Mouse (Mus musculus): ENCODE data around the gene Mgp.

Mgp gene

DNA sequence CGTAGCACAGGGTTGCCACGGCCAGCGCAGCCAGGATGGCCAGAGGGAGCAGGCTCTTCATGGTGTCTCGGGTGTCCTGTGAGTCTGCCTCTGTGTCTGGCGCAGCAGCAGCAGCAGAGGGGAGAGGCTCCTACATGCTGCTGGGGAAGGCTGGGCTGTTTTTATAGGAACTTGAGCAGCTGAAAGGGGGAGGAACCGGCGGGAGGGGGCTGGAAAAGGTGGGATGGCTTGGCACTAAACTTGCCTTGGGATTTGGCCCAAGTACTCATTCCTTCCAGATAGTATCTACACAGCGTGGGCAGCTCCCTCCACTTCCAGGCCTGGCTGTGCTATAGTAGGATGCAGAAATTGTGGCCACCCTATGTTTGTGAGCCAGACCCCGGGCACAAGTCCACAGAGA lies at the start of gene Mgp:
TSS of gene Mgp (minus strand) at position 154 of the 400 bp plus-strand sequence.
- DNase-seq (ENCODE audit: low spot score in 2 of 2), result no peak

DNA sequence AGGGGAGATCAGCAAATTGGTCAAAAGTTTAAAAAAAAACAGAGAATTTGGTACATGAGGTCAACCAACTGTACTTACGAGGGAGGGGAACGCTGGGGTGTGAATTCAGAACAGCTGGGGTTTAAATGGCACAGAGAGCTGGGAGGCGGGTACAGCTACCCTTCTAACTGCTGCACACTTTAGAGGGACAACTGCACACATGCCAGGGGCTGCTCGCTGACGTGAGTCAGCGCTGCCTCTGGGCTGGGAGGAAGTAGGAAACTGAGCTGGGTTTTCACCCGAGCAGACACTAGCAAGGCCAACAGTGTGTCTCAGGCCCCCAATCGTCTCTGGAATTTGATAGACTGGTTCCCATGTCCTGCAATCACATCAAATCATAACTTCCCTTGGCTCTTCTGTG lies 49.4 kb upstream of the Mgp start:
- DNase-seq (ENCODE audit: low spot score in 2 of 2), result no peak

DNA sequence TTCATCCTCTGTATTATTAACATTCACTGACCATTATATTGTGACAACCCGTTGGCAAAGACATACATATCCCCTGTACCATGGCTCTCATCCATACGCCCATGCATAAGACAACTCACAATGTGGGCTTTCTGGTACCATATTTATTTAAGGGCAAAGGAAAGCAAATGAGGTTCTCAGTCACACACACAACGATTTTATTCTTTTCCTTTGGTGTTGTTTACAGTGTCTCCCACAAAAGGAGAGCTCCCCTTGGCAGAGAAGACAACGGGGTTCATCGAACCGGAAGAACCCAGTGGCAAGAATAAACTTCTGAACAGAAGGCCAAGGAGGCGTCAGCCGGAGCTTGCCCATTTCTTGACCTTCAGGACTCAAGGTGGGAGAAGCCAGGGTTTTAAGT lies 47.9 kb upstream of the Mgp start, which contains the start of gene Pde6h:
TSS of gene Pde6h (plus strand) at position 301 of the 400 bp plus-strand sequence.
- DNase-seq (ENCODE audit: low spot score in 2 of 2), result no peak

DNA sequence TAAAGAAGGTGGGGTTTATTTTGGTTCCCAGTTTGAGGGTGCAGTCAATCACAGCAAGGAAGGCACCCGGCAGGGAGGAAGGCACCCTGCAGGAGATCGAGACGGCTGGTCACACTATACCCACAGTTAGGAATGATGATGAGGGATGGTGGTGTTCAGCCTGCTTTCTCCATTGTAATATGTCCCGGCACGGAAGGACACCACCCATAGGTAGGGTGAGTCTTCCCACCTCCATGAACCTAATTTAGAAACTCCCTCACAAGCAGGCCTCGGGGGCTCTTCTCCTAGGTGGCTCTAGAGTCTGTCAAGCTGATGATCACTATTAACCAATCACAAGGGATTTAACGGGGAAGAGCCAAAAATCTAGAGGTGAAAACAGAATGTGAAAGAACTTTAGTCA lies 47.2 kb upstream of the Mgp start:
- no peak for DNase-seq (ENCODE audit: low spot score in 2 of 2)

DNA sequence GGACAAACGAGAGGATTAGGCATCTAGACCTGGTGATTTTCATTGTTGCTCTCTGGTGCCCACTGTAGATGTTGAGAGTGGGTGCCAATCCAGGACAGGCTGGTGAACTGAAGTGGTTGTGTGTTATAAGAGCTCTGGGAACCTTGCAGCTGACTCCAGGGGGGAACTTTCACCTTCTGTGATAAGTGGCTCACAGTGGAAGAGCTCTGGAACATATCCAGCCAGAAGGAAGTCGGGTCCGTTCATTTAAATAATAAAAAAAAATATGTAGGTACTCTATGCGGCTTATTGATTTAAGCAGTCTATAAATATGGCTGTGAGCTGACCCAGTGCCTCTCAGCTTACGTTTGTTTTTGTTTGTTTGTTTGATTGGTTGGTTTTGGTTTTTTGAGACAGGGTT lies 46.5 kb upstream of the Mgp start, which contains the start of gene Erp27:
TSS of gene Erp27 (minus strand) at position 101 of the 400 bp plus-strand sequence.
- no peak for DNase-seq (ENCODE audit: low spot score in 2 of 2)

DNA sequence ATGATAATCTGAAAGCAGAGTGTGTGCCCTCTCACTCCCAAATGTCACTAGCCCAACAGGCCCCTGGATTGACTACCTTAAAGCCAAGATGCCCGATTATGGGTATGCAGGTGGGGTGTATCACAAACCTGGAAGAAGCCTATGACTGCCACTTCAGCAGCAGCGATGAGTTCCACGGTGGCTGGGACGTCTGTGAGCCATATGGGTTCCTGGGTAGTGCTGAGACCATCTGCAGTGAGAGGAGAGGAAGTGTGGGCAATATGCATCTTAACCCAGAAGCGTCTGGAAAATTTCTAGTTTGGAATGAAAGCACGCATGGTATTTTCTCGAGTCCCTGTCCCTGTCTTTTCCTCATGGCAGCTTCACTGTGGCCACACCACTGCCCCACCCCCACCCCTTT lies 46.0 kb upstream of the Mgp start:
- DNase-seq (ENCODE audit: low spot score in 2 of 2), result no peak

DNA sequence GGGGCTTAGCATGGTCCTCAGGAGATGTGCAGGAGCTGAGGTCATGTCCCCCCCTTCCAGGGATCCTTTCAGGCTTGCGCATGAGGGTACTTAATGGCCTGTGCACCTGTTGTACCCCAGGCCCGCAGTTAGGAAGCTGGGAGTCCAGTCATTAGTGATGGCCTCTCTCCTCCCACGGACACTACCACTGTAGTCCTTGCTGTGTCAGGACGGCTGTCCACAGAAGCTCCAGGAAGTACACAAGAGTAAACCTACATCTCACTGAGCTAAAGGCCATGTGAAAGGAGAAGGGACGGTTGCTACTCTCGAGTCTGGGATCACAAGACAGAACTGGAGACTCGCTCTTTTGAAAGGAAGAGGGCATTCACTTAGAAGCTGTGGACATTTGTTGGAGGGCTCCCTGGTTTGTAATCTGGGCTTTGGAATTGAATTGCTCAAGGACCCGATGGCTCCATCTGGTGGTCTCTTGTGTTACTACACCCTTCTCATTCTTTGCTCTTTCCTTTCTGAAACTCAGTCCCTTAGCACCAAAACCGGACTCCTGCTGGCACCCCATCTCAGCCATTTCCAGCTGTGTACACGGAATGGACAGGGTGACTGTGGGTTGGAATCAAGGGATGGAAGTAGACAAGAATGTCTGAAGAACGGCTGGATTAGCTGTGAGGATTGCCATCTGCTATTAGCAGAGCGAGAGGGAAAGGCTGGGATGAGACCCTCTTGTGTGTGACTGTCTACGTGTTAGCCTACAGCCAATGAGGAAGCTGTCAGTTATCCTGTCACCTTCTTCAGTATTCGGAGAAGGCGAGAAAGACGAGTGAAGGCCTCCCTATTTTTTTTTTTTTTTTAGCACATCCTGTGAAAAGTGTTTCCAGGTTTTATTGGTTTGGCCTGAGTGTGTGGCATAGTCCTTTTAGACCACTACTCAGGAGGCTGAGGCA lies 45.0 kb upstream of the Mgp start:
- DNase-seq (ENCODE audit: low spot score in 2 of 2), result peak; percentile 62 to 81

DNA sequence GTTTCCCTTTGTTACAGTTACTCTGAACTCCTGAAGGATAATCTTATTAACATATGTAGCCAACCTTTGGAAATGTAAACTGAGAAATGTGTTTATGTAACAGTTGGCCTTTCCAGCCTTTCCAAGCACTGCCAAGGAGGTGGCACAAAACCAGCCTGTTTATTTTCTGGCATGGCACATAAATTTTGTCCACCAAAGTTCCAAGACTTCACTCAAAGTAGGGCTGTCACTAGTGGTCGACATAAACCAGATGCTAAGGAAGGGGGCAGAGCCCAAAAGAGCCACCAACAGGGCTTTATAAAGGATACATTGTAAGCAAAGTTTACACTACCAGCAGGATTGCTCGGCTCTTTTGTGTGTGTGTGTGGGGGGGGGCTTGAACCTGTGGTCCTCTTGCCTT lies 42.3 kb upstream of the Mgp start:
- no peak for DNase-seq (ENCODE audit: low spot score in 2 of 2)

DNA sequence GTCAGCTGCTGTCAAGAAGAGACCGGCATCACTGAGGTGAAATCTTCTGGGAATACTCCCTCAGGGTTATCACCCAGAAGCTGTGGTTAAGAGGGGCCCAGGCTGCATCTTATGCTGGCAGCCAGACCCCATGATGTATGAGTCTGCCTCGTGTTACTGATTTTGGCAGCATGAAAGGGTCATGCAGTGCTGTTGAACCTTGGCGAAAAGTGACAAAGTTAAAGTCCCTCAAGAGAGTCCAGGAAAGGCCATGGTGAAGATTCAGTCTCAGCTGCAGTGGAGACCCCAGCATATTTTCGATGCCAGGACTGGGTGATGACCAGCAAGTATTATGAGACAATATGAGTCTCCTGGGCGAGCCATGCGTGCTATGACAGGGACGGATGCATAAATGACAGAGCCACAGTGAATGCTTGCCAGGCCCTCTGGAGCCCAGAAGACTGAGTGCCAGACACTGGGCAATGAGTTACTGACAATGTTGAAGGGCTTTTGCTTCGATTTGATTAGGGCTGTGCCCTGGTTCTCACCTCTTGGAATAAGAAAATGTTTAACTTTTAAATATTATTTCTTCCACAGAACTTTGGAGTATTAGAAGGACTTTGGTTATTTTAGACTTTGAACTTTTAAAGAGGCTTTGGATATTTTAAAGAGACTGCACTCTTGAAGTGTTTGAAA lies 40.2 kb upstream of the Mgp start:
- no peak for DNase-seq (ENCODE audit: low spot score in 2 of 2)

DNA sequence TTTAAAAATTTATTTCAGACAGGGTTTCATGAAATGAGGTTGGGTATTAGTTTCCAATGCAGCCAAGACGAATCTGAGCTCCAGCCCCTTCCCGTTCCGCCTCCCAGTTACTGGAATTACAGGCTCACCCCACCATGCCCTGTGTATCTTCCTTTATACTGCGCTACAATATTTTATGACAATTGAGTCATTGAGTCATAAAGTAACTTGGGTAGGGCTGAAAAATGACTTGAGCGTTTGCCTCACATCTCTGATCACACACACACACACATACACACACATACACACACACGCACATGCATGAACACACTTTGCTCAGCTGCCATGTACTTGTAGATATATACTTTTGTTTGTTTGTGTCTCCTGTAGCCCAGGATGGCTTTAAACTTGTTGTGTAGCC lies 38.6 kb upstream of the Mgp start:
- no peak for DNase-seq (ENCODE audit: low spot score in 2 of 2)

DNA sequence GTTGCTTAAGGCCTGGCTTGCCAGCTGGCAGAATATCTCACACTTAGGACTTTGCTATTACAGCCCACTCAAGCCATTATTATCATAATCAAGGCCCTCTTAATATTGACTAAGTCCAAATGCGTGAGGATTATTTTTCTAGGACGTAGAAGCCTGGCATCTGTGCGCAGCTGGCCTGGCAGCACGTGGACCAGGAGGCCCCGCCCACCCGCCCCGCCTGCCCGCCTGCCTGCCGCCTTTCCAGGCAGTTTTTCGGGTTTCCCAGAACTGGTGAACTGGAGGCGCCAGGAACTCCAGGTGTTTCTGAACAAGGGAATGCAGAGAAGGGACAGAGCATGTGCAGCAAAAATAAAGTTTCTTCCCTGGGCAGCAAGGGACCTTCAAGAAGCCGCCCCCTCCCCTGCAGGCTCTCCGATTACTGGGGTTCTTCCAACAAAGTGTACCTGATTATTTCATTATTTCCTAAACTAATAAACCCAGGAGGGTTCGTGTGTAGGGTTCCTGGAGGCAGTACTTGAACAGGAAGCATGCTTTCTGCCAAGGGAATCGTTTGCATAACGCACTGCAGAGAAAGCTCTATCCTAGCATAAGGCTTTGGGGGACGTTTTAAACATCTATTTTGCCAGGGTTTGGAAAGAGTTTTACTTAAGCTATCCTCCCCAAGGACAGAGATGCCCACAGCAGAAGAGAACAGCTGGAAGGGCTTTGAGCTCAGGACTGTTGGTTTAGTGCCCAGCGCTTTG lies 37.9 kb upstream of the Mgp start:
- no peak for DNase-seq (ENCODE audit: low spot score in 2 of 2)

DNA sequence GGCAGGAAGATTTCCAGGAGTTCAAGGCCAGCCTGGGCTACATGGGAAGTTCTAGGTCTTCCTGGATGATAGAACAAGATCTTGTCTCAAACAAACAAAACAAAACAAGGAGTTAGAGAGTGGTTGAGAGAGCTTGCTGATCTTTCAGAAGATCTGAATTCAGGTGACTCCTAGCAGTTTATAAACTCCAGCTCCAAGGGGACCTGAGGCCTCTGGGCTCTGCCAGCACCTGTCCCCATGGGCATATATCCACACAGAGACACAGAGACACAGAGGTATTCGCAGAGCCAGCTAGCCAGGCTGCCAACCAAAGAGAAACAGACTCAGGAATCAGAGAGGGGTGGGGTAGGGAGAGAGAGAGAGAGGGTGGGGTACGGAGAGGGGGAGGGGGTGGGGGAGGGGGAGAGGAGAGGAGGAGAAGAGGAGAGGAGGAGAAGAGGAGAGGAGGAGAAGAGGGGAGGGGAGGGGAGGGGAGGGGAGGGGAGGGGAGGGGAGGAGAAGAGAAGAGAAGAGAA lies 37.2 kb upstream of the Mgp start:
- no peak for DNase-seq (ENCODE audit: low spot score in 2 of 2)

DNA sequence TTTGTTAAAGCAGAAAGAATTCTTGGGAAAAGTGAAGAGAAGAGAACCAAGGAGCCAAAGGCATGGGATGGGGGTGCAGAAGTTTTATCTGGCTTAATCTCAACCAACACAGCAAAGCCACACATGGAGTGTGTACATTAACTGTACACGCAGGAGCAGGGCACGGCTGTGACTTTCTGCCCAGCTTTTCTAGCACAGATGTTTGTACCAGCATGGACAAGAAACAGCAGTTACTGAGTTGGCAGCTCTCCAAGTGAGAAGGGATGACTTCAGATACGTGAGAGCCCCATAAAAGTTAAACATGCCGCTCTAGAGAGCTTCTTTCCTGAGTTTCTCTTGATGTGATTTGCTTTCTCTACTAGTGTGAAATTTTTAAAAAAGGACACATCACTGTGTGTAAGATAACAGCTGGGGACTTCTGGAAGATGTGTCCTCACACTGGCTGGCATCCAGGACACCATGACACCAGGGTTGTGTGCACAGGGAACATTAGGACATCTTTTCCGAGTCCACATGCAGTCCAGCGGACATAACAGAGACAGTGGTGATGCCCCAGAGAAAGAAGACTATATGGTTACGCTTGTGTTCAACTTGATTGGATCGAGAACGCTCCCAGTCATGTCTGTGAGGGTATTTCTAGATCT lies 34.7 kb upstream of the Mgp start:
- no peak for DNase-seq (ENCODE audit: low spot score in 2 of 2)

DNA sequence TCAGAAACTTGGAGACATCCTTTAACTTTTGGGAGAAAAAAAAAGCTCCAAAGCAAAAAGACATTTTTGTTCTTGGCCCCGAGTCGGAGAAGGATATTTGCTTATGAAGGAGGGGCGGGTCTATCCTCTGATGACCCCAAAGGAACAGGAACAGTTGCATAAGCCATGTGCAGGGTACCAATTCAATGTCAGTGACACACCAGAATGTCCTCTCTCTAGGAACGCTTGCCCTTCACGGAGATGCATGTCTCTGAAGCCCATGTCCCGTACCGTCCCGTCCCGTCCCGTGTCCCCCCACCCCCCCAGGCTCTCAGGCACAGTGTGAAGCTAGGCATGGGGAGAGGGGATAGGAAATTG lies 31.3 kb upstream of the Mgp start:
- DNase-seq (ENCODE audit: low spot score in 2 of 2), result no peak

DNA sequence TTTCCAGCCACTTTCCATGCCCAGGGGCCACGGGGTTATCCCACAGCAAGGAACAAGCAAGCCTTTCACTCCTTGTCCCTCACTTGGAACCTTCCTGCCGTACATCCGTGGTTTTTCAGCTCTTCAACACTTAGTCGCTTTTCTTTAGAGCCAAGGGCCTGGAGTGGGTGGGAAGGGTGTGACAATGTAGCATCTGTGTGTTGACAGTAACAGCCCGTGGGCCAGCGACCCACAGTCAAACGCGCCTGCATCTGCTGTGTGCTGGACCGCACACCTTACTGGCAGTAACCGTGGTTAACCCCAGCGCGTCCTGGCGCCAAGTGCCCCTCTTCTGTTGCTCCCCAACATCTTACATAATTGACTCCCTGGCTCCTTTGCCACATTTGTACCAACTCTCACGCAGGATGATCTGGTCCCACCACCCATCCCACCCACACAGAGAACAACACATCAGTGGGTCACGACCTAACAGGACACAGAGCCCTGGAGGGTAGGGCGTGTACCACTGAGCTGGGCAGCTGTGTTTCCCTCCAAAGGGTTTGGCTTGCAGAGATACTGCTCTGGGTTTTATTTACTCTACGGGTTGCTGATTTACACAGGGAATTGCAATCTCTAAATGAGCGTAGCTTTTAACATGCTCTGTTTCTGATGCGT lies 30.8 kb upstream of the Mgp start:
- no peak for DNase-seq (ENCODE audit: low spot score in 2 of 2)

DNA sequence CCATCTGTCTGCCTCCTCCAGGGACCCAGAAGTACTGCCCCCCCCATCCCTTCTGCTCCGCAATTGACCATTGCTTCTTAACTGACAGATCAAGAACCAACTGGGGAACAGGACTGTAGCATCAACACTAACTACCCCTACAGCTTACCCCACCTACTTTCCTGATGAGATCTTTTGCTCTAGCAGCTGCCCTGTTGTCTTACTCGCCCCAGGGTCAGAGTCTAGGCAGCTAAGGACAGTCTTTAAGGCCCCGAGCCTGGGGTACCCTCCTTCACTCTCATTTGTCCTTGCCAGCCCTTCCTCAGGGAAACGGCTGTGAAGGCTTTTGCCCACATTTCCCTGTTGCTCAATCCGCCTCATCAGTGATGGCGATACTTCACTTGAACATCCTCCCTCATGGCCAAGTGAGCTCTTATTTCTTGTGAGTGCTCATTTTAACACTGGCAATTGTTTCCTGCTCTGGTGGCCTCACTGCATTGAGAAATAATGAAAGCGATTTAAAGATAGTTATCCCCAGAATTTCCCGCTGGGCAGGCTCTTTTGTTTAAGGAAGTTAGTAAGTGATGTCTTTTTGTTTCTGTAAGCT lies 28.4 kb upstream of the Mgp start:
- DNase-seq (ENCODE audit: low spot score in 2 of 2), result no peak

DNA sequence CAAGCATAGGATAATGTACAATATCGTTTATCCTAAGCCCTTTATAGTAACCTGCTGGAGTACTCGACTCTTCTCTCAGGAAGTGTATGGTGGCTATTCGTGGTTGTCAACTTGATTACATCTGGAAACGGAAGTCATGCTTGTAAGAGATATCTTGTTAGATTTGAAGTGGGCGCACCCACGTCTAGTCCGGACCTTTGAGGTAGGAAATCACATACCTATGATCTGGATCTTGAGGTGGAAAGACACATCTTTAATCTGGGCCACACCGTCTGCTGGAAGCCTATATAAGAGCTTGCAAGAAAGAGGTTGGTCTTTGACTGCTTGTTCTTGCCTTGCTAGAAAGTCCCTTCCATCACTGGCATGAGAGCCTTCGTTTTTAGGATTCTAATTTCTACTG lies 26.9 kb upstream of the Mgp start:
- no peak for DNase-seq (ENCODE audit: low spot score in 2 of 2)

DNA sequence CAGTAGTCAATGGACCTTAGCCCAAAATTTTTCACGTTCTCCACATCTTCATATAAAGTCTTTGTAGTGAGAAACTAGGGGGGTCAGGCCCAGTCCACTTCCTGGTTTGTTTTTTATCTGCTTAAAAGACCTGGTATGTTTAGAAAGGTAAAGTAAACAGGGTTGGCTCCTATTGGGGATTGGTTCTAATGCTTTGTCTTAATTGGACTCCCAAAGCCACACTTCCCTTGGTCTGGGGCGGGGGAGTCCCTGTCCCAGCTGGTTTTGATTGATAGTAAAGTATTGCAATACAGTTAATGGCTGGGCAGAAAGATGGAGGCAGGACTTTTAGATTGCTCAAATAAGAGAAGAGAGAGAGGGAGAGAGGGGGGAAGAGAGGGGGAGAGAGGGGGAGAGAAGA lies 25.4 kb upstream of the Mgp start:
- no peak for DNase-seq (ENCODE audit: low spot score in 2 of 2)

DNA sequence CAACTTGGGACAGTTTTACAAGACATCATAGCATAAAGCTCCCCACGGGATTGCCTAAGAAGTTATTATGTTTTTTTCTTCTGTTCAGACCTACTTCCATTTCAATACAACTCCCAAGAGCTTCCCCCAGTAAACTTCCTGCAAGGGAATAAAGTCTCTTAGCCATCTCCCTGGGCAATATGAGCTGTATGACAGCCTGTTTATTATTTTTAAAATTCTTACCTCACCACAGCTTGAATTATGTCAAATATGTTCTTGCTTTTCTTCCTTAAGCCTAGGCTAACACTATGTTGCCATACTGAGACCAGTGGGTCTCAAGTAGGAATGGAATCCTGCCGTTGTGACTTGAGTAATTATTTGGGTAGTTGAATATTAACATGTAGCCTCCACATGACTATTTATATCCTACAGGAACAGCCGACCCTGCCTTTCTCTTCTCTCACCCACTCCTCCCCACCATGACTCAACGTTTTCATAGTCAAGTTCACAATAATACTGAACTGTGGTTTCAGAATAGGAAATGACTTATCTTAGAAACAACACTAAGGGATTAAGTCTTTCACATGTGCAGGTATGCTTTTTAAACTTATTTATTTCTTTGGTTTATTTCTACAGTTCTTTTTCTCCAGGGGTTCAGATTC lies 24.9 kb upstream of the Mgp start:
- DNase-seq (ENCODE audit: low spot score in 2 of 2), result no peak

DNA sequence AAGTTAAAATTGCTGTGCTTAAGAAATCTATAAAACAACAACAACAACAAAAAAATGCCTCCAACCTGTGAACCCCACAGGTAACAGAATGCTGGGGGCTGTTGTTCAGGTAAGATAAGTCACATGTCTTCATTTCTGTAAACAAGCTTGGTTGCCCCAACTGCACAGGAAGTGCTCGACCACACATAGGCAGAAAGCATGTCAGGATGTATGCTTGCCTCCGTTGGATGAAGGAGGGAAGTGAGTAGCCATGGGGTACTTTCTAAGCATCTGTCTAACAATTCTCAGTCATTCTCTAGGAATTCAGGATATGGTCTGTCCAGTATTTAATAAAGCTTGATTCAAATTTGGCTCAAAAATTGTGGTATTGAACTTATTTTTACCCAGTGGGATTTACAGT lies 23.3 kb upstream of the Mgp start:
- DNase-seq (ENCODE audit: low spot score in 2 of 2), result no peak
